Comparison of ENCODE assay signal across 8 mouse cellular contexts in genomic region chr1:86442832-86443231, GRCm38 (mm10). TPM values are rescaled to one million over a fixed set of nuclear protein-coding genes. Genes with fewer than 3 reads are reported as not detected.
DNase-seq lines count a peak whose midpoint lies in the region; ATAC-seq lines count a peak whose summit lies in the region.

No protein-coding gene starts in this region.

- H3K27ac ChIP-seq in limb, embryonic 15.5 days = peak overlapping the region; percentile 100
- peak overlapping the region; percentile 99 for H3K27ac ChIP-seq in stomach, embryonic 14.5 days (ENCODE audit: low read length)

- H3K9ac ChIP-seq in limb, embryonic 15.5 days = peak overlapping the region; percentile 65
- peak overlapping the region; percentile 89 for H3K9ac ChIP-seq in stomach, embryonic 14.5 days (replicated peaks; ENCODE audit: low read depth, low read length)

- ATAC-seq in limb, embryonic 15.5 days (ENCODE audit: insufficient number of reproducible peaks, low FRiP score, low TSS enrichment, low read depth) = no peak
- peak; percentile 0; the same call in 1 of the 2 replicates for ATAC-seq in stomach, embryonic 14.5 days (ENCODE audit: insufficient number of reproducible peaks, insufficient read depth, low FRiP score, low read depth)

- DNase-seq in embryo, embryonic 10 days (ENCODE audit: low spot score) = peak; percentile 72
- no peak for DNase-seq in embryo, embryonic 10.5 days (ENCODE audit: low spot score)
- peak; percentile 60 to 67 for DNase-seq in spleen, postnatal 36 days (ENCODE audit: low spot score in 2 of 2)
- no peak for DNase-seq in spleen, postnatal 14 days (ENCODE audit: low spot score in 2 of 2)
- DNase-seq in right cerebral cortex, adult 18-20 months = no peak
- DNase-seq in ovary, postnatal 36 days (ENCODE audit: low spot score) = no peak

- H3K36me3 ChIP-seq in limb, embryonic 15.5 days = no peaks in the 10 kb centered on the region
- no peaks in the 10 kb centered on the region for H3K36me3 ChIP-seq in stomach, embryonic 14.5 days (ENCODE audit: control insufficient read depth, insufficient read depth, low read length)

- peak overlapping the region; percentile 50 for H3K4me3 ChIP-seq in limb, embryonic 15.5 days
- H3K4me3 ChIP-seq in stomach, embryonic 14.5 days (ENCODE audit: low read depth, low read length) = peak overlapping the region; percentile 40

- 4% methylated on average over 24 of the region's 24 CpGs for WGBS in limb, embryonic 15.5 days
- 3% methylated on average over 24 of the region's 24 CpGs for WGBS in stomach, embryonic 14.5 days

- H3K27me3 ChIP-seq in limb, embryonic 15.5 days = no peaks in the 10 kb centered on the region
- no peaks in the 10 kb centered on the region for H3K27me3 ChIP-seq in stomach, embryonic 14.5 days (ENCODE audit: control insufficient read depth, insufficient read depth, low read length)

- H3K9me3 ChIP-seq in limb, embryonic 15.5 days = no peaks in the 10 kb centered on the region
- H3K9me3 ChIP-seq in stomach, embryonic 14.5 days (ENCODE audit: control insufficient read depth, low read depth, low read length) = no peaks in the 10 kb centered on the region

- H3K4me2 ChIP-seq in limb, embryonic 15.5 days = peak overlapping the region; percentile 89
- H3K4me2 ChIP-seq in stomach, embryonic 14.5 days (replicated peaks; ENCODE audit: low read depth, low read length) = peak overlapping the region; percentile 91

- peaks cover 43% of the 10 kb centered on the region for H3K4me1 ChIP-seq in limb, embryonic 15.5 days
- peaks cover 25% of the 10 kb centered on the region for H3K4me1 ChIP-seq in stomach, embryonic 14.5 days (ENCODE audit: control insufficient read depth, insufficient read depth, low read length)

RNA-seq across cellular contexts. Expression of gene Tex44, which starts 16.7 kb away (rescaled TPM):
- polyA plus RNA-seq in limb, embryonic 15.5 days (2015; fragmentation: Nextera tagmentation; extraction: Ambion mirVana) = not detected in 2 replicates
- not detected in 2 replicates for polyA plus RNA-seq in stomach, embryonic 14.5 days (2014; fragmentation: Nextera tagmentation; extraction: Ambion mirVana)

RNA-seq across cellular contexts. Expression of gene Nmur1, which starts 16.8 kb away (rescaled TPM):
- not detected in 2 replicates for polyA plus RNA-seq in limb, embryonic 15.5 days (2015; fragmentation: Nextera tagmentation; extraction: Ambion mirVana)
- not detected in 2 replicates for polyA plus RNA-seq in stomach, embryonic 14.5 days (2014; fragmentation: Nextera tagmentation; extraction: Ambion mirVana)

Comparison
In these comparisons a context has a peak if more than half of its experiments do, and no peak if none do; other contexts are left out.
1. DNase-seq: peak in embryo, embryonic 10 days (single experiment) and spleen, postnatal 36 days (2 of 2); none in embryo, embryonic 10.5 days (single experiment), spleen, postnatal 14 days (0 of 2), right cerebral cortex, adult 18-20 months (single experiment) and ovary, postnatal 36 days (single experiment).